Mouse (Mus musculus) CH12.LX (cell line): ENCODE data around the gene Rassf10.

Experiments used
- CHD1 ChIP-seq: IDR thresholded peaks from 2 replicates; pipeline ENCODE4 v1.6.1; 2012; ENCODE audit warnings: low read depth, low read length, improper control_type of control experiment, inconsistent platforms
- CTCF ChIP-seq, 2 experiments: IDR thresholded peaks in 1 of 2; conservative IDR thresholded peaks in 1 of 2; 2 replicates each; pipeline ENCODE4 v1.5.1; 2011 to 2012; ENCODE audit warnings: low read depth in 2 of 2, low read length in 2 of 2, improper control_type of control experiment in 1 of 2, inconsistent platforms in 1 of 2, mild to moderate bottlenecking in 1 of 2, moderate library complexity in 1 of 2
- MAX ChIP-seq: IDR thresholded peaks from 2 replicates; pipeline ENCODE4 v1.6.1; 2011; ENCODE audit warnings: low read length, improper control_type of control experiment
- MYC ChIP-seq: IDR thresholded peaks from 2 replicates; pipeline ENCODE4 v1.6.1; 2011; ENCODE audit warnings: low read depth, mild to moderate bottlenecking, improper control_type of control experiment, low read length
- POLR2A ChIP-seq: IDR thresholded peaks from 2 replicates; pipeline ENCODE4 v1.6.1; 2011; ENCODE audit warnings: low read depth, mild to moderate bottlenecking, improper control_type of control experiment, low read length
- TBP ChIP-seq: conservative IDR thresholded peaks from 2 replicates; pipeline ENCODE4 v1.6.1; 2011; ENCODE audit warnings: low read depth, low read length, improper control_type of control experiment
- UBTF ChIP-seq: IDR thresholded peaks from 2 replicates; pipeline ENCODE4 v1.6.1; 2012; ENCODE audit warnings: low read depth, mild to moderate bottlenecking, inconsistent platforms, low read length, improper control_type of control experiment, moderate library complexity
- USF1 ChIP-seq: IDR thresholded peaks from 2 replicates; pipeline ENCODE4 v1.6.1; 2014; ENCODE audit warnings: low read depth, mild to moderate bottlenecking, inconsistent platforms, low read length, improper control_type of control experiment

DNA sequence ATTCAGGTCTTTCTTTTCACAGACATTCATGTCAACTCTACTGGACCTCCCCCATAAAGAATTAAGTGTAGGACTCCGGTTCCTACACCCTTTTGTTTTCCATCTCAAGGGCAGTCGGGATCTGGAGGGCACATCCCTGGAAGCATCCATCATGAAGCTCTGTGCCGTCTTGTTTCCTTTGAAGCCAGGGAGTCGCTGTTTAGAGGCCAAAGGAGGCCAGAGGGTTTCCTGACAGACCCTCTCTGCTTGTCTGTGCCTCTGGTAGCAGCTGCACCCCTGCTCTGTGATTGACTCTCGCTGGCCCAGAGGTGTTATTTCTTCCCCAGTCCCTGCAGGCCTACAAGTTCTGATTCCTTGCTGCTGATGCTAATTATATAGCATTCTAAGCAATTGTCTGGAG is 14.8 kb upstream of the Rassf10 start:
- no peak for TF ChIP-seq CTCF (conservative IDR thresholded peaks at IDR 0.05 in 1 of 2, IDR thresholded peaks at IDR 0.05 in 1 of 2; ENCODE audit: low read depth in 2 of 2, low read length in 2 of 2)
- no peak for TF ChIP-seq USF1
- TF ChIP-seq UBTF = no peak
- TF ChIP-seq CHD1 = no peak
- no peak for TF ChIP-seq MAX
- TF ChIP-seq TBP = no peak
- no peak for TF ChIP-seq MYC
- no peak for TF ChIP-seq POLR2A
